Mouse (Mus musculus): ENCODE data around the gene Tyr. TPM values are rescaled to one million over a fixed set of nuclear protein-coding genes. Genes with fewer than 3 reads are reported as not detected.

The Tyr gene
- total RNA-seq (2023): not detected

DNA sequence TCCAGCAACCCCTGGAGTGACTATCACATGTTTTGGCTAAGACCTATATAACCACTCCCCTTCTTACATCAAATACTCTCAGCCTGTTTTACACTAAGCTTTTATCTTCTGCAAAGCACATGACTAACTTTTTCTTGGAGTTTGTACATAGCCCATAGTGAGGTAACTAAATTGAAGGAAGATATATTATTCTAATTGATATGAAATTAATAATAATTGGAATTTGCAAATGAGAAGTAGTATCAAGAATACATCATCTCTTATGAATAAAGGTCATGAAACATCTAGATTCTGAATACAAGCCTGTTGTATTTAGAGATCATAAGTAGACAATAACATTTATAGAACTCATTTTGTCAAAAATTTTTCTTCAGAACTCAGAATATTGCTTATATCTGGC, at the start of gene Tyr:
TSS of gene Tyr (minus strand) at position 101 of the 400 bp plus-strand sequence.

Other genes with a start within 250 kb of the Tyr start
- gene Nox4, start 247.4 kb downstream of the Tyr start, total RNA-seq (2023): not detected
- not detected for gene Grm5, start 90.7 kb upstream of the Tyr start, total RNA-seq (2023)